Mouse (Mus musculus) myocyte (in vitro differentiated cells): ENCODE measurements around the gene Acss1.

Experiments
- MYOD1 ChIP-seq, 3 experiments: IDR thresholded peaks; one replicate each; pipeline ENCODE4 v1.6.1; 2011; ENCODE audit warnings: control low read depth in 2 of 3, low read depth in 2 of 3, mild to moderate bottlenecking in 2 of 3, moderate library complexity in 1 of 3; ENCODE audit not compliant: insufficient read length in 2 of 3, control insufficient read depth in 1 of 3
- POLR2A ChIP-seq: IDR thresholded peaks from one replicate; pipeline ENCODE4 v1.6.1; 2011; ENCODE audit warnings: low read depth, mild to moderate bottlenecking, control low read depth, moderate library complexity; ENCODE audit not compliant: insufficient read length

DNA sequence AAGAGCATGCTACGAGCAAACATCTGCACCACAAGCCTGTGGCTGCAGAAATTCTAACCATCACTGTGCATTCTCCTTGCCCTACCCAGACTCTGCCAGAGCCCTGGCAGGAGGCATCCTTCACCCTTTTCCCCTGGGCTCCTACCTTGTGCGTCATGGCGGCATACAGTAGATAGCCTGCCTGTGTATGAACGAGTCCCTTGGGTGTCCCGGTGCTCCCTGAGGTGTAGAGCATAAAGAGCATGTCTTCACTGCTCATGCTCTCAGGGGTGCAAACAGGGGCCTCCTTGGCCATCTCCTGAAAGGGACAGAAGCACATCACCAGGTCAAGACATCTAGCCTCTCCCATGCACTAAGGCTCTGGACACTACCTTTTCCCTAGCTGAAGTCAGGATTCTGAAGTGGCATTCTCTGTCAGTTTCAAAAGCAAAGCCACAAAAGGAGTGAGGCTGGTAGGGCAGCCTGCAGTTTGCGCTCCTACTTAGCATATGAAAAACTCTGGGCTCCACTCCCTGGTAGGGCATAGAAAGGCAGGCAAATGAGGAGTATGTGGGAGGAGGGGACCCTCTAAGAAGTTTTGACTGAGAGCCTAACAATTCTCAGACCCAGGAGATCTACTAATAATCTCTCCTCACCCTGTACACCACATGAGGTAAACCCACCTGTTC, 30.5 kb downstream of the Acss1 start:
- TF ChIP-seq POLR2A (no peak), MYOD1 (IDR thresholded peaks at IDR 0.05; ENCODE audit: control insufficient read depth in 1 of 3, insufficient read length in 2 of 3, low read depth in 2 of 3) (no peak)
